In the genomic region with DNA sequence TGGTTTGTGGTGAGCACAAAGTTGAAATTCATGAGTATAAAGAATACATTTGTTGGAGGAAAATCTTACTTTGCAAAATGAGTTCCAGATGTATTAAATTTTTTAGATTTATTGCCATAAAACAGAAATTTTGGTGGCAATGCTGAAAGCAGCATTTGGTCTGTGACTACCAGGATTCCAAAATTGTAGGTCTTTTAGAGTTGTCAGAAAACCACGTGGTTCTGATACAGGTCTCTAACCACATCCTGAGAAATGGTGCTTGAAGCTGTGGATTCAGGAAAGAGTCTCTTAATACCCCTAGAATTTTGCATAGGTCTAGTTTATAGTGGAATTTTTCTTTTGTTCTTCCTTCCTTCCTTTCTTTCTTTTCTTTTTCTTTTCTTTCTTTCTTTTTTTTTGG, we compare ENCODE assay signal across 30 mouse cellular contexts.
DNase-seq lines count a peak whose midpoint lies in the region; ATAC-seq and TF ChIP-seq lines count a peak whose summit lies in the region.
"Had no signal": no experiment of that assay in that cellular context is flagged by ENCODE, and none has a peak within 500 bp of the region (broad histone marks: within the 10 kb centered on the region; RNA-seq: fewer than 3 reads in every experiment).

No protein-coding gene starts in this region.

- intact Hi-C loops in left cerebral cortex, postnatal 25 days (cut with DNase I) = loop anchor here (10.0 kb wide), 1 partner anchor 102 kb away; a partner anchor contains a TSS

- no peak for DNase-seq in layer of hippocampus, adult 2 months (ENCODE audit: low spot score in 2 of 2)
- no peak for DNase-seq in layer of hippocampus, adult 11-12 months (ENCODE audit: low spot score)
- peak; percentile 18 for DNase-seq in CD4-positive, CD25-positive, alpha-beta regulatory T cell, adult 2 months (ENCODE audit: low read depth, low spot score)
- DNase-seq in right cerebral cortex, postnatal 10 days (ENCODE audit: low spot score in 2 of 2) = no peak
- no peak for DNase-seq in left cerebral cortex, postnatal 25 days (ENCODE audit: low spot score in 2 of 2)
- DNase-seq: adrenal gland, adult 8-10 months; B cell, adult 2 months; cerebellum, adult 11 months; cerebellum, adult 9-10 months; cerebellum, postnatal 36 days; forebrain, postnatal 0 days; gastrocnemius, postnatal 10 days; heart, postnatal 10 days; kidney, adult 11 months; kidney, postnatal 36 days; layer of hippocampus, postnatal 36 days; liver, embryonic 13.5 days; lung, adult 18-20 months; lung, postnatal 4 days; thymus, adult 18-20 months had no signal

- H3K27ac ChIP-seq in layer of hippocampus, adult 2 months = 0 out of 2 replicates have a peak overlapping the region, but pooled peaks have one; percentile 23
- H3K27ac ChIP-seq: heart, embryonic 13.5 days; hindbrain, embryonic 14.5 days; kidney, embryonic 15.5 days; limb, embryonic 10.5 days; limb, embryonic 15.5 days; liver, embryonic 13.5 days; midbrain, embryonic 15.5 days; stomach, postnatal 0 days had no signal

- peak; percentile 61 for ATAC-seq in activated CD4-positive, CD25-positive, alpha-beta regulatory T cell, adult 4 months
- peak; percentile 75 for ATAC-seq in inflammation-experienced regulatory T-cells, adult 6 months
- ATAC-seq: forebrain, postnatal 0 days; lung, postnatal 0 days; midbrain, embryonic 15.5 days had no signal

- TF ChIP-seq CTCF in layer of hippocampus, adult 2 months (conservative IDR thresholded peaks at IDR 0.05) = no peak

- H3K4me3 ChIP-seq in layer of hippocampus, adult 2 months = no peak overlapping the region
- H3K4me3 ChIP-seq: heart, embryonic 13.5 days; kidney, embryonic 15.5 days; limb, embryonic 10.5 days; limb, embryonic 15.5 days; liver, embryonic 13.5 days; midbrain, embryonic 15.5 days had no signal
